Mouse (Mus musculus): ENCODE data around the gene Ubl4a. TPM values are rescaled to one million over a fixed set of nuclear protein-coding genes. Genes with fewer than 3 reads are reported as not detected.
"Not testable (repeated sequence)": the region's sequence is repeated elsewhere in the genome, so short reads cannot be mapped to it uniquely, and the experiment has no call there.

Ubl4a gene
- polyA plus RNA-seq, 1 experiment from 2014 or later = 86.2 TPM

- Histone ChIP-seq H3K27me3 (ENCODE audit: control insufficient read depth, insufficient read depth, low read depth, low read length) (no peaks in the 10 kb centered on the region), H3K9me3 (ENCODE audit: control insufficient read depth, low read length) (no peaks in the 10 kb centered on the region), H3K4me3 (ENCODE audit: low read length) (peak overlapping the region; percentile 65), H3K4me1 (replicated peaks; ENCODE audit: control insufficient read depth, insufficient read depth, low read length) (peaks cover 11% of the 10 kb centered on the region), H3K4me2 (ENCODE audit: low read depth, low read length) (peak overlapping the region; percentile 63), H3K36me3 (ENCODE audit: control insufficient read depth, insufficient read depth, low read length) (peaks cover 3% of the 10 kb centered on the region; the same call in 1 of the 2 replicates), H3K9ac (ENCODE audit: low read length) (peak overlapping the region; percentile 84), H3K27ac (ENCODE audit: low read length) (no peak overlapping the region)
- WGBS = 48% methylated on average over 10 of the region's 10 CpGs
- ATAC-seq (ENCODE audit: low read depth) = no peak
Observed at GRCm38 (mm10) chrX:74367512-74367911, 5.5 kb downstream of the Ubl4a start.

DNA sequence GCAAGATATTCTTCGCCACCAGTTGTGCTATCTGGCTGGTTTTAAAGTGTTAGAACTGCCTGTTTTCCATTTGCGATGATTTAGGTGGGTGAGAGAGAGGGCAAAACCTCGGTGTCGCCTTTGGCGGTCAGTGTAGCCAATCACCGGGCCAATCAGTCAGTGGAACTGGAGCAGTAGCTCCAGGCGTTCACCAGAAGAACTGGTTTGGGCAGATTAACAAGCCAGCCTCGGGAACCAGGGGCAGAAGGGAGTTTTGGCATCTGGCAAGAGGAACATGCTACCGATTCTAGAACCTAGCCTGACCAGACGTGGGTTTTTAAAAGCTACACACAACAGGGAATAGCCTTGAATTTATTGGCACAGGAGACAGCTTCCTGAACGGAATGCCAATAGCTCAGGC lies 13.8 kb downstream of the Ubl4a start:
- no peaks in the 10 kb centered on the region for H3K9me3 ChIP-seq (ENCODE audit: control insufficient read depth, low read length)
- no peaks in the 10 kb centered on the region for H3K27me3 ChIP-seq (ENCODE audit: control insufficient read depth, insufficient read depth, low read depth, low read length)
- WGBS = 32% methylated on average over 11 of the region's 11 CpGs
- peak overlapping the region; percentile 25; the same call in 1 of the 2 replicates for H3K4me2 ChIP-seq (ENCODE audit: low read depth, low read length)
- H3K4me1 ChIP-seq (replicated peaks; ENCODE audit: control insufficient read depth, insufficient read depth, low read length) = no peaks in the 10 kb centered on the region
- H3K36me3 ChIP-seq (ENCODE audit: control insufficient read depth, insufficient read depth, low read length) = no peaks in the 10 kb centered on the region
- no peak overlapping the region for H3K27ac ChIP-seq (ENCODE audit: low read length)
- no peak overlapping the region for H3K4me3 ChIP-seq (ENCODE audit: low read length)
- no peak overlapping the region for H3K9ac ChIP-seq (ENCODE audit: low read length)
- peak; percentile 31; the same call in 1 of the 2 replicates for ATAC-seq (ENCODE audit: low read depth)

DNA sequence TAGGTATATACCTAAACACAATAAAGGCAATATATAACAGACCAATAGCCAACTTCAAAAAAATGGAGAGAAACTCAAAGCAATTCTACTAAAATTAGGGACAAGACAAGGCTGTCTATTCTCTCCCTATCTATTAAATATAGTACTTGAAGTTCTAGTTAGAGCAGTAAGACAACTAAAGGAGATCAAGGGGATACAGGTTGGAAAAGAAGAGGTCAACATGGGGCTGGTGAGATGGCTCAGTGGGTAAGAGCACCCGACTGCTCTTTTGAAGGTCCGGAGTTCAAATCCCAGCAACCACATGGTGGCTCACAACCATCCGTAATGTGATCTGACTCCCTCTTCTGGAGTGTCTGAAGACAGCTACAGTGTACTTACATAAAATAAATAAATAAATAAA lies 15.9 kb downstream of the Ubl4a start:
- not testable (repeated sequence) for H3K4me3 ChIP-seq (ENCODE audit: low read length)
- 83% methylated on average over 3 of the region's 3 CpGs for WGBS

GRCm38 (mm10) chrX:74353467-74353770 lies 19.6 kb downstream of the Ubl4a start, which contains the start of gene Lage3:
Lage3 (minus strand) TSS chrX:74353618.
- 2% methylated on average over 8 of the region's 22 CpGs for WGBS
- peak; percentile 94 for ATAC-seq (ENCODE audit: low read depth)
- peak within 1 kb of the TSS; percentile 71 for H3K9ac ChIP-seq (ENCODE audit: low read length)
- no peaks in the 10 kb centered on the region for H3K4me1 ChIP-seq (replicated peaks; ENCODE audit: control insufficient read depth, insufficient read depth, low read length)
- peak within 1 kb of the TSS; percentile 67 for H3K4me2 ChIP-seq (ENCODE audit: low read depth, low read length)
- H3K4me3 ChIP-seq (ENCODE audit: low read length) = peak within 1 kb of the TSS; percentile 57
- H3K27ac ChIP-seq (ENCODE audit: low read length) = peak within 1 kb of the TSS; percentile 36; the same call in 1 of the 2 replicates
- H3K27me3 ChIP-seq (ENCODE audit: control insufficient read depth, insufficient read depth, low read depth, low read length) = no peaks in the 10 kb centered on the region
- no peaks in the 10 kb centered on the region for H3K9me3 ChIP-seq (ENCODE audit: control insufficient read depth, low read length)
- H3K36me3 ChIP-seq (ENCODE audit: control insufficient read depth, insufficient read depth, low read length) = no peaks in the 10 kb centered on the region

More for the DNA sequence above, 15.9 kb downstream of the Ubl4a start:
- H3K4me1 ChIP-seq (replicated peaks; ENCODE audit: control insufficient read depth, insufficient read depth, low read length); H3K4me2 ChIP-seq (ENCODE audit: low read depth, low read length); H3K9ac ChIP-seq (ENCODE audit: low read length); H3K36me3 ChIP-seq (ENCODE audit: control insufficient read depth, insufficient read depth, low read length); H3K27me3 ChIP-seq (ENCODE audit: control insufficient read depth, insufficient read depth, low read depth, low read length); H3K27ac ChIP-seq (ENCODE audit: low read length); H3K9me3 ChIP-seq (ENCODE audit: control insufficient read depth, low read length); ATAC-seq (ENCODE audit: low read depth): not testable (repeated sequence)

- Histone ChIP-seq H3K9me3 (ENCODE audit: control insufficient read depth, low read length) (no peaks in the 10 kb centered on the region), H3K9ac (ENCODE audit: low read length) (peak overlapping the region; percentile 71), H3K4me2 (ENCODE audit: low read depth, low read length) (peak overlapping the region; percentile 67), H3K27me3 (ENCODE audit: control insufficient read depth, insufficient read depth, low read depth, low read length) (no peaks in the 10 kb centered on the region), H3K4me3 (ENCODE audit: low read length) (peak overlapping the region; percentile 57), H3K27ac (ENCODE audit: low read length) (peak overlapping the region; percentile 36; the same call in 1 of the 2 replicates), H3K36me3 (ENCODE audit: control insufficient read depth, insufficient read depth, low read length) (no peaks in the 10 kb centered on the region), H3K4me1 (replicated peaks; ENCODE audit: control insufficient read depth, insufficient read depth, low read length) (no peaks in the 10 kb centered on the region)
- WGBS = 21% methylated on average over 13 of the region's 13 CpGs
- ATAC-seq (ENCODE audit: low read depth) = peak; percentile 54
Observed at GRCm38 (mm10) chrX:74352645-74353466, 20.2 kb downstream of the Ubl4a start.

- H3K9me3 ChIP-seq (ENCODE audit: control insufficient read depth, low read length) = no peaks in the 10 kb centered on the region
- H3K27me3 ChIP-seq (ENCODE audit: control insufficient read depth, insufficient read depth, low read depth, low read length) = no peaks in the 10 kb centered on the region
- peak overlapping the region; percentile 75 for H3K9ac ChIP-seq (ENCODE audit: low read length)
- no peak overlapping the region for H3K4me3 ChIP-seq (ENCODE audit: low read length)
- no peak for ATAC-seq (ENCODE audit: low read depth)
- H3K4me1 ChIP-seq (replicated peaks; ENCODE audit: control insufficient read depth, insufficient read depth, low read length) = no peaks in the 10 kb centered on the region
- H3K27ac ChIP-seq (ENCODE audit: low read length) = no peak overlapping the region
- 28% methylated on average over 2 of the region's 2 CpGs for WGBS
- no peaks in the 10 kb centered on the region for H3K36me3 ChIP-seq (ENCODE audit: control insufficient read depth, insufficient read depth, low read length)
- peak overlapping the region; percentile 80 for H3K4me2 ChIP-seq (ENCODE audit: low read depth, low read length)
Observed at GRCm38 (mm10) chrX:74330166-74330930, 42.7 kb downstream of the Ubl4a start.

- H3K4me2 ChIP-seq (ENCODE audit: low read depth, low read length) = peak overlapping the region; percentile 80
- peak; percentile 25 for ATAC-seq (ENCODE audit: low read depth)
- H3K4me3 ChIP-seq (ENCODE audit: low read length) = peak overlapping the region; percentile 56
- no peaks in the 10 kb centered on the region for H3K36me3 ChIP-seq (ENCODE audit: control insufficient read depth, insufficient read depth, low read length)
- H3K4me1 ChIP-seq (replicated peaks; ENCODE audit: control insufficient read depth, insufficient read depth, low read length) = no peaks in the 10 kb centered on the region
- H3K9me3 ChIP-seq (ENCODE audit: control insufficient read depth, low read length) = no peaks in the 10 kb centered on the region
- H3K9ac ChIP-seq (ENCODE audit: low read length) = peak overlapping the region; percentile 75
- H3K27ac ChIP-seq (ENCODE audit: low read length) = no peak overlapping the region
- 24% methylated on average over 10 of the region's 10 CpGs for WGBS
- H3K27me3 ChIP-seq (ENCODE audit: control insufficient read depth, insufficient read depth, low read depth, low read length) = no peaks in the 10 kb centered on the region
Observed at GRCm38 (mm10) chrX:74329215-74329671, 43.8 kb downstream of the Ubl4a start.

GRCm38 (mm10) chrX:74328725-74329161 lies 44.3 kb downstream of the Ubl4a start, which contains the start of gene Plxna3:
Plxna3 (plus strand) TSS chrX:74329066.
- peak within 1 kb of the TSS; percentile 75 for H3K9ac ChIP-seq (ENCODE audit: low read length)
- H3K9me3 ChIP-seq (ENCODE audit: control insufficient read depth, low read length) = no peaks in the 10 kb centered on the region
- H3K36me3 ChIP-seq (ENCODE audit: control insufficient read depth, insufficient read depth, low read length) = no peaks in the 10 kb centered on the region
- H3K4me2 ChIP-seq (ENCODE audit: low read depth, low read length) = peak within 1 kb of the TSS; percentile 80
- WGBS = 9% methylated on average over 15 of the region's 30 CpGs
- ATAC-seq (ENCODE audit: low read depth) = peak; percentile 97
- no peaks in the 10 kb centered on the region for H3K27me3 ChIP-seq (ENCODE audit: control insufficient read depth, insufficient read depth, low read depth, low read length)
- H3K27ac ChIP-seq (ENCODE audit: low read length) = peak within 1 kb of the TSS; percentile 77
- H3K4me3 ChIP-seq (ENCODE audit: low read length) = peak within 1 kb of the TSS; percentile 56
- H3K4me1 ChIP-seq (replicated peaks; ENCODE audit: control insufficient read depth, insufficient read depth, low read length) = no peaks in the 10 kb centered on the region
